ENCODE assay signal across 12 mouse cellular contexts in the genomic region with DNA sequence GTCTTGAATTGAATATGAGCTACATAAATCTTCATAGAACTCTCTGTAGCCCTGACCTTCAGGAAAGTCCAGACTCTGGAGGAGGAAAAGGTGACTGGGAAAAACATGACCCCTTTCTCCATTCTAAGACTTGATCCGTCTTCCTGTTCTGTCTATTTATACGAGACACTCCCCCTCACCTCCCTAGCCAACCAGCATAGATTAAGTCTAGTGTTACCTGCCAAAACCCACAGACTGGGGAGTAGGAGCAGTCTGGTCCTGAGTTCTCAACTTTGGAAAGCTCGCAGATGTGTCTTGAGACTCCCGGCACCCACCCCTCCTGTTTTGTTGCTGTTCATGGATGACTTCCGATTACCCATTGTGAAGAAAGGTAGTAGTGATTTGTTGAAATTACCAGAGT.
DNase-seq lines count a peak whose midpoint lies in the region; ATAC-seq and TF ChIP-seq lines count a peak whose summit lies in the region.
"Had no signal": no experiment of that assay in that cellular context is flagged by ENCODE, and none has a peak within 500 bp of the region (broad histone marks: within the 10 kb centered on the region; RNA-seq: fewer than 3 reads in every experiment).

No protein-coding gene starts in this region.

- no peaks in the 10 kb centered on the region for H3K27me3 ChIP-seq in forebrain, postnatal 0 days (ENCODE audit: insufficient read depth, low read length)
- no peaks in the 10 kb centered on the region for H3K27me3 ChIP-seq in forebrain, embryonic 12.5 days
- H3K27me3 ChIP-seq in lung, embryonic 15.5 days: no peaks in the 10 kb centered on the region
- no peaks in the 10 kb centered on the region for H3K27me3 ChIP-seq in kidney, embryonic 15.5 days
- H3K27me3 ChIP-seq in hindbrain, embryonic 10.5 days (ENCODE audit: insufficient read depth, poor library complexity, severe bottlenecking): no peaks in the 10 kb centered on the region

- DNase-seq in forebrain, postnatal 0 days: no peak
- DNase-seq in lung, postnatal 4 days: no peak
- no peak for DNase-seq in retina, embryonic 14.5 days (ENCODE audit: low spot score)
- no peak for DNase-seq in hindbrain, embryonic 10.5 days (ENCODE audit: low spot score)
- DNase-seq: layer of hippocampus, postnatal 36 days; liver had no signal

- TF ChIP-seq CTCF in forebrain, postnatal 0 days (IDR thresholded peaks at IDR 0.05; ENCODE audit: low read depth): no peak

- no peaks in the 10 kb centered on the region for H3K36me3 ChIP-seq in forebrain, postnatal 0 days (ENCODE audit: insufficient read depth)
- no peaks in the 10 kb centered on the region for H3K36me3 ChIP-seq in forebrain, embryonic 12.5 days (replicated peaks)
- no peaks in the 10 kb centered on the region for H3K36me3 ChIP-seq in lung, embryonic 15.5 days
- H3K36me3 ChIP-seq in kidney, embryonic 15.5 days: no peaks in the 10 kb centered on the region
- H3K36me3 ChIP-seq in hindbrain, embryonic 10.5 days: no peaks in the 10 kb centered on the region

- no peak overlapping the region for H3K27ac ChIP-seq in forebrain, postnatal 0 days (ENCODE audit: low read depth, low read length)
- no peak overlapping the region for H3K27ac ChIP-seq in forebrain, embryonic 12.5 days
- peak overlapping the region; percentile 7 for H3K27ac ChIP-seq in lung, embryonic 15.5 days
- H3K27ac ChIP-seq in brown adipose tissue, adult 24 weeks (replicated peaks; ENCODE audit: low read depth, low read length): peak overlapping the region; percentile 59
- H3K27ac ChIP-seq in kidney, embryonic 15.5 days: peak overlapping the region; percentile 27; the same call in 1 of the 2 replicates
- H3K27ac ChIP-seq in hindbrain, embryonic 10.5 days: no peak overlapping the region

- H3K4me1 ChIP-seq in forebrain, postnatal 0 days (ENCODE audit: insufficient read depth): no peaks in the 10 kb centered on the region
- H3K4me1 ChIP-seq in forebrain, embryonic 12.5 days: peaks cover 9% of the 10 kb centered on the region
- H3K4me1 ChIP-seq in lung, embryonic 15.5 days: peaks cover 17% of the 10 kb centered on the region
- peaks cover 15% of the 10 kb centered on the region for H3K4me1 ChIP-seq in brown adipose tissue, adult 24 weeks (ENCODE audit: control insufficient read depth, insufficient read depth, insufficient read length, low read length)
- H3K4me1 ChIP-seq in kidney, embryonic 15.5 days: peaks cover 23% of the 10 kb centered on the region
- peaks cover 4% of the 10 kb centered on the region; the same call in 1 of the 2 replicates for H3K4me1 ChIP-seq in hindbrain, embryonic 10.5 days (replicated peaks)

- 68% methylated on average over 5 of the region's 5 CpGs for whole genome bisulfite sequencing in forebrain, postnatal 0 days
- WGBS in forebrain, embryonic 12.5 days: 90% methylated on average over 5 of the region's 5 CpGs
- WGBS in lung, embryonic 15.5 days: 53% methylated on average over 5 of the region's 5 CpGs
- WGBS in kidney, embryonic 15.5 days: 28% methylated on average over 5 of the region's 5 CpGs
- 83% methylated on average over 5 of the region's 5 CpGs for WGBS in hindbrain, embryonic 10.5 days

- H3K9me3 ChIP-seq in forebrain, postnatal 0 days (ENCODE audit: low read length): no peaks in the 10 kb centered on the region
- H3K9me3 ChIP-seq in forebrain, embryonic 12.5 days: no peaks in the 10 kb centered on the region
- H3K9me3 ChIP-seq in lung, embryonic 15.5 days: no peaks in the 10 kb centered on the region
- no peaks in the 10 kb centered on the region for H3K9me3 ChIP-seq in kidney, embryonic 15.5 days (replicated peaks)
- H3K9me3 ChIP-seq in hindbrain, embryonic 10.5 days: no peaks in the 10 kb centered on the region

- 0 out of 2 replicates have a peak, but pooled peaks have one; percentile 34 for ATAC-seq in forebrain, postnatal 0 days
- no peak for ATAC-seq in forebrain, embryonic 12.5 days (ENCODE audit: low FRiP score)
- ATAC-seq in lung, embryonic 15.5 days (ENCODE audit: borderline replicate concordance, extremely low read depth, low FRiP score, low TSS enrichment): no peak
- ATAC-seq in kidney, embryonic 15.5 days (replicated peaks; ENCODE audit: low FRiP score): peak; percentile 96
- ATAC-seq: inflammation-experienced regulatory T-cells, adult 6 months had no signal

- no peak overlapping the region for H3K9ac ChIP-seq in forebrain, postnatal 0 days
- no peak overlapping the region for H3K9ac ChIP-seq in forebrain, embryonic 12.5 days
- H3K9ac ChIP-seq in lung, embryonic 15.5 days: no peak overlapping the region
- no peak overlapping the region for H3K9ac ChIP-seq in kidney, embryonic 15.5 days

- H3K4me2 ChIP-seq in forebrain, postnatal 0 days (ENCODE audit: low read depth): no peak overlapping the region
- no peak overlapping the region for H3K4me2 ChIP-seq in forebrain, embryonic 12.5 days
- H3K4me2 ChIP-seq in lung, embryonic 15.5 days: no peak overlapping the region
- H3K4me2 ChIP-seq in kidney, embryonic 15.5 days: no peak overlapping the region

- no peak overlapping the region for H3K4me3 ChIP-seq in forebrain, postnatal 0 days (ENCODE audit: low read depth, low read length)
- H3K4me3 ChIP-seq in forebrain, embryonic 12.5 days (replicated peaks): no peak overlapping the region
- H3K4me3 ChIP-seq in lung, embryonic 15.5 days: no peak overlapping the region
- H3K4me3 ChIP-seq in brown adipose tissue, adult 24 weeks (ENCODE audit: insufficient read depth, low read depth, low read length): no peak overlapping the region
- no peak overlapping the region for H3K4me3 ChIP-seq in kidney, embryonic 15.5 days (replicated peaks)
- no peak overlapping the region for H3K4me3 ChIP-seq in hindbrain, embryonic 10.5 days
- H3K4me3 ChIP-seq: myocyte had no signal

Comparison
In these comparisons a context has a peak if more than half of its experiments do, and no peak if none do; other contexts are left out.
1. ATAC-seq: peak in forebrain, postnatal 0 days (single experiment) and kidney, embryonic 15.5 days (single experiment); none in forebrain, embryonic 12.5 days (single experiment) and lung, embryonic 15.5 days (single experiment).
2. H3K27ac ChIP-seq: peak in lung, embryonic 15.5 days (single experiment), brown adipose tissue, adult 24 weeks (single experiment) and kidney, embryonic 15.5 days (single experiment); none in forebrain, postnatal 0 days (single experiment), forebrain, embryonic 12.5 days (single experiment) and hindbrain, embryonic 10.5 days (single experiment).